Comparison of ENCODE assay signal across 19 mouse cellular contexts in genomic region chr1:86426128-86426527, GRCm38 (mm10). TPM values are rescaled to one million over a fixed set of nuclear protein-coding genes. Genes with fewer than 3 reads are reported as not detected.
DNase-seq lines count a peak whose midpoint lies in the region; ATAC-seq and TF ChIP-seq lines count a peak whose summit lies in the region.
"Had no signal": no experiment of that assay in that cellular context is flagged by ENCODE, and none has a peak within 500 bp of the region (broad histone marks: within the 10 kb centered on the region; RNA-seq: fewer than 3 reads in every experiment).

Nmur1 (minus strand) TSS chr1:86426228.
Tex44 (plus strand) TSS chr1:86426329.

- no peak for ATAC-seq in forebrain, postnatal 0 days
- ATAC-seq in midbrain, embryonic 16.5 days: no peak
- ATAC-seq in hindbrain, embryonic 15.5 days (ENCODE audit: low FRiP score, low read depth): no peak
- no peak for ATAC-seq in midbrain, postnatal 0 days (ENCODE audit: low FRiP score)

- no peak for DNase-seq in forebrain, embryonic 10.5 days (ENCODE audit: extremely low spot score, low spot score)
- no peak for DNase-seq in forebrain, postnatal 0 days
- DNase-seq in midbrain, embryonic 10.5 days (ENCODE audit: low spot score): no peak
- DNase-seq in midbrain, postnatal 0 days (ENCODE audit: low spot score): no peak
- DNase-seq in left cerebral cortex, postnatal 4 days: no peak
- no peak for DNase-seq in lung, adult 18-20 months
- DNase-seq: adrenal gland, postnatal 14 days; gastrocnemius, adult 2 months; layer of hippocampus, adult 9-11 months; lung, embryonic 14.5 days had no signal

- no peak within 1 kb of the TSS for H3K4me2 ChIP-seq in forebrain, postnatal 0 days (ENCODE audit: low read depth)
- H3K4me2 ChIP-seq in midbrain, embryonic 16.5 days (ENCODE audit: low read length): no peak within 1 kb of the TSS
- H3K4me2 ChIP-seq in hindbrain, embryonic 15.5 days: no peak within 1 kb of the TSS
- no peak within 1 kb of the TSS for H3K4me2 ChIP-seq in midbrain, postnatal 0 days (ENCODE audit: low read depth, low read length, poor library complexity, severe bottlenecking)
- H3K4me2 ChIP-seq: heart, embryonic 15.5 days; lung, embryonic 14.5 days had no signal

- intact Hi-C loops in left cerebral cortex, postnatal 4 days (cut with DNase I): no loop called here

- H3K9me3 ChIP-seq in forebrain, embryonic 10.5 days: no peaks in the 10 kb centered on the region
- no peaks in the 10 kb centered on the region for H3K9me3 ChIP-seq in forebrain, postnatal 0 days (ENCODE audit: low read length)
- H3K9me3 ChIP-seq in midbrain, embryonic 10.5 days (replicated peaks): no peaks in the 10 kb centered on the region
- H3K9me3 ChIP-seq in midbrain, embryonic 16.5 days (replicated peaks; ENCODE audit: control insufficient read depth, low read length, poor library complexity, severe bottlenecking): no peaks in the 10 kb centered on the region
- H3K9me3 ChIP-seq in hindbrain, embryonic 15.5 days: no peaks in the 10 kb centered on the region
- no peaks in the 10 kb centered on the region for H3K9me3 ChIP-seq in midbrain, postnatal 0 days (ENCODE audit: low read length)
- H3K9me3 ChIP-seq: heart, embryonic 15.5 days had no signal

- H3K4me3 ChIP-seq in forebrain, embryonic 10.5 days: peak within 1 kb of the TSS; percentile 27
- no peak within 1 kb of the TSS for H3K4me3 ChIP-seq in forebrain, postnatal 0 days (ENCODE audit: low read depth, low read length)
- H3K4me3 ChIP-seq in midbrain, embryonic 10.5 days: peak within 1 kb of the TSS; percentile 37
- no peak within 1 kb of the TSS for H3K4me3 ChIP-seq in midbrain, embryonic 16.5 days (ENCODE audit: low read depth, low read length)
- H3K4me3 ChIP-seq in hindbrain, embryonic 15.5 days: no peak within 1 kb of the TSS
- no peak within 1 kb of the TSS for H3K4me3 ChIP-seq in midbrain, postnatal 0 days (ENCODE audit: low read depth, low read length)
- H3K4me3 ChIP-seq: gastrocnemius, adult 2 months; heart, embryonic 15.5 days had no signal

- H3K9ac ChIP-seq in forebrain, postnatal 0 days: no peak within 1 kb of the TSS
- no peak within 1 kb of the TSS for H3K9ac ChIP-seq in midbrain, embryonic 16.5 days (ENCODE audit: low read depth, low read length)
- H3K9ac ChIP-seq in hindbrain, embryonic 15.5 days: no peak within 1 kb of the TSS
- peak within 1 kb of the TSS; percentile 33; the same call in 1 of the 2 replicates for H3K9ac ChIP-seq in midbrain, postnatal 0 days (replicated peaks; ENCODE audit: low read length, poor library complexity, severe bottlenecking)
- H3K9ac ChIP-seq: heart, embryonic 15.5 days; lung, embryonic 14.5 days had no signal

- H3K27me3 ChIP-seq in forebrain, embryonic 10.5 days (ENCODE audit: poor library complexity, severe bottlenecking): no peaks in the 10 kb centered on the region
- H3K27me3 ChIP-seq in forebrain, postnatal 0 days (ENCODE audit: insufficient read depth, low read length): no peaks in the 10 kb centered on the region
- H3K27me3 ChIP-seq in midbrain, embryonic 10.5 days (ENCODE audit: low read depth, poor library complexity, severe bottlenecking): no peaks in the 10 kb centered on the region
- no peaks in the 10 kb centered on the region for H3K27me3 ChIP-seq in midbrain, embryonic 16.5 days (ENCODE audit: control insufficient read depth, insufficient read depth, low read depth, low read length)
- no peaks in the 10 kb centered on the region for H3K27me3 ChIP-seq in hindbrain, embryonic 15.5 days
- H3K27me3 ChIP-seq in midbrain, postnatal 0 days (ENCODE audit: insufficient read depth, low read length): no peaks in the 10 kb centered on the region
- H3K27me3 ChIP-seq: heart, embryonic 15.5 days had no signal

- peak within 1 kb of the TSS; percentile 89 for H3K27ac ChIP-seq in forebrain, embryonic 10.5 days
- no peak within 1 kb of the TSS for H3K27ac ChIP-seq in forebrain, postnatal 0 days (ENCODE audit: low read depth, low read length)
- peak within 1 kb of the TSS; percentile 89 for H3K27ac ChIP-seq in midbrain, embryonic 10.5 days (replicated peaks)
- no peak within 1 kb of the TSS for H3K27ac ChIP-seq in midbrain, embryonic 16.5 days (ENCODE audit: low read length)
- H3K27ac ChIP-seq in hindbrain, embryonic 15.5 days (replicated peaks): peak within 1 kb of the TSS; percentile 35; the same call in 1 of the 2 replicates
- 0 out of 2 replicates have a peak within 1 kb of the TSS, but pooled peaks have one; percentile 32 for H3K27ac ChIP-seq in midbrain, postnatal 0 days (ENCODE audit: low read depth, low read length)
- H3K27ac ChIP-seq: gastrocnemius, adult 2 months; heart, embryonic 15.5 days; kidney, postnatal 0 days had no signal

- peaks cover 39% of the 10 kb centered on the region for H3K4me1 ChIP-seq in forebrain, embryonic 10.5 days
- H3K4me1 ChIP-seq in forebrain, postnatal 0 days (ENCODE audit: insufficient read depth): 0 out of 2 replicates have a peak, but pooled peaks cover 1% of the 10 kb centered on the region
- H3K4me1 ChIP-seq in midbrain, embryonic 10.5 days: peaks cover 33% of the 10 kb centered on the region
- H3K4me1 ChIP-seq in midbrain, embryonic 16.5 days (ENCODE audit: control insufficient read depth, insufficient read depth, low read length): peaks cover 6% of the 10 kb centered on the region; the same call in 1 of the 2 replicates
- peaks cover 5% of the 10 kb centered on the region; the same call in 1 of the 2 replicates for H3K4me1 ChIP-seq in hindbrain, embryonic 15.5 days (replicated peaks)
- peaks cover 3% of the 10 kb centered on the region; the same call in 1 of the 2 replicates for H3K4me1 ChIP-seq in midbrain, postnatal 0 days (ENCODE audit: insufficient read depth, low read length)

- 95% methylated on average over 8 of the region's 8 CpGs for WGBS in forebrain, embryonic 10.5 days
- WGBS in forebrain, postnatal 0 days: 98% methylated on average over 8 of the region's 8 CpGs
- WGBS in midbrain, embryonic 10.5 days: 88% methylated on average over 8 of the region's 8 CpGs
- 96% methylated on average over 8 of the region's 8 CpGs for WGBS in midbrain, embryonic 16.5 days
- 93% methylated on average over 8 of the region's 8 CpGs for WGBS in hindbrain, embryonic 15.5 days
- WGBS in midbrain, postnatal 0 days: 94% methylated on average over 8 of the region's 8 CpGs

- no peaks in the 10 kb centered on the region for H3K36me3 ChIP-seq in forebrain, embryonic 10.5 days (replicated peaks)
- no peaks in the 10 kb centered on the region for H3K36me3 ChIP-seq in forebrain, postnatal 0 days (ENCODE audit: insufficient read depth)
- no peaks in the 10 kb centered on the region for H3K36me3 ChIP-seq in midbrain, embryonic 10.5 days
- no peaks in the 10 kb centered on the region for H3K36me3 ChIP-seq in midbrain, embryonic 16.5 days (ENCODE audit: control insufficient read depth, insufficient read depth, low read length)
- H3K36me3 ChIP-seq in hindbrain, embryonic 15.5 days: no peaks in the 10 kb centered on the region
- H3K36me3 ChIP-seq in midbrain, postnatal 0 days (ENCODE audit: insufficient read depth, low read length): no peaks in the 10 kb centered on the region
- H3K36me3 ChIP-seq: heart, embryonic 15.5 days had no signal

- TF ChIP-seq CTCF in forebrain, postnatal 0 days (IDR thresholded peaks at IDR 0.05; ENCODE audit: low read depth): no peak
- no peak for TF ChIP-seq CTCF in midbrain, postnatal 0 days (IDR thresholded peaks at IDR 0.05)

RNA-seq across cellular contexts. Expression of gene Nmur1, which starts in this region (rescaled TPM):
- polyA plus RNA-seq in forebrain, embryonic 10.5 days (2016; fragmentation: Nextera tagmentation; extraction: Ambion mirVana): 0.17 and 0.27 TPM in 2 replicates
- total RNA-seq in forebrain, postnatal 0 days (2014; rRNA removed): 0.15 and 0.33 TPM in 2 replicates
- 0.17 and 0.19 TPM in 2 replicates for polyA plus RNA-seq in forebrain, postnatal 0 days (2015; fragmentation: Nextera tagmentation; extraction: Ambion mirVana)
- polyA plus RNA-seq in midbrain, embryonic 10.5 days (2016; fragmentation: Nextera tagmentation; extraction: Ambion mirVana): not detected in 2 replicates
- 0.11 TPM in 1 of 2 replicates, not detected in the other for polyA plus RNA-seq in midbrain, embryonic 16.5 days (2015; fragmentation: Nextera tagmentation; extraction: Ambion mirVana)
- polyA plus RNA-seq in hindbrain, embryonic 15.5 days (2015; fragmentation: Nextera tagmentation; extraction: Ambion mirVana): 0.19 and 0.25 TPM in 2 replicates
- not detected in 2 replicates for total RNA-seq in midbrain, postnatal 0 days (2014; rRNA removed)
- polyA plus RNA-seq in midbrain, postnatal 0 days (2015; fragmentation: Nextera tagmentation; extraction: Ambion mirVana): 0.27 and 0.33 TPM in 2 replicates
- total RNA-seq in left cerebral cortex, postnatal 4 days (2021): under 1 TPM; 0.48 to 0.62 TPM
- total RNA-seq: adrenal gland, postnatal 14 days; gastrocnemius, adult 2 months; left cerebral cortex, postnatal 25 days had no signal
- polyA plus RNA-seq: heart, embryonic 15.5 days; intestine, embryonic 14.5 days; kidney, postnatal 0 days; lung, embryonic 14.5 days; stomach, embryonic 14.5 days had no signal

RNA-seq across cellular contexts. Expression of gene Tex44, which starts in this region (rescaled TPM):
- not detected in 2 replicates for polyA plus RNA-seq in forebrain, embryonic 10.5 days (2016; fragmentation: Nextera tagmentation; extraction: Ambion mirVana)
- 0.29 TPM in 1 of 2 replicates, not detected in the other for total RNA-seq in forebrain, postnatal 0 days (2014; rRNA removed)
- polyA plus RNA-seq in forebrain, postnatal 0 days (2015; fragmentation: Nextera tagmentation; extraction: Ambion mirVana): not detected in 2 replicates
- polyA plus RNA-seq in midbrain, embryonic 10.5 days (2016; fragmentation: Nextera tagmentation; extraction: Ambion mirVana): 0.07 and 0.11 TPM in 2 replicates
- polyA plus RNA-seq in midbrain, embryonic 16.5 days (2015; fragmentation: Nextera tagmentation; extraction: Ambion mirVana): not detected in 2 replicates
- not detected in 2 replicates for polyA plus RNA-seq in hindbrain, embryonic 15.5 days (2015; fragmentation: Nextera tagmentation; extraction: Ambion mirVana)
- total RNA-seq in midbrain, postnatal 0 days (2014; rRNA removed): 0.14 TPM in 1 of 2 replicates, not detected in the other
- polyA plus RNA-seq in midbrain, postnatal 0 days (2015; fragmentation: Nextera tagmentation; extraction: Ambion mirVana): not detected in 2 replicates
- not detected for total RNA-seq in left cerebral cortex, postnatal 4 days (2021)
- total RNA-seq: adrenal gland, postnatal 14 days; gastrocnemius, adult 2 months; left cerebral cortex, postnatal 25 days had no signal
- polyA plus RNA-seq: cortical plate, adult 2 months; heart, embryonic 15.5 days; intestine, embryonic 14.5 days; kidney, postnatal 0 days; lung, embryonic 14.5 days; stomach, embryonic 14.5 days; urinary bladder, adult 2 months had no signal

Comparison
In these comparisons a context has a peak if more than half of its experiments do, and no peak if none do; other contexts are left out.
1. H3K27ac ChIP-seq: peak in forebrain, embryonic 10.5 days (single experiment), midbrain, embryonic 10.5 days (single experiment), hindbrain, embryonic 15.5 days (single experiment) and midbrain, postnatal 0 days (single experiment); none in forebrain, postnatal 0 days (single experiment) and midbrain, embryonic 16.5 days (single experiment).
2. H3K4me3 ChIP-seq: peak in forebrain, embryonic 10.5 days (single experiment) and midbrain, embryonic 10.5 days (single experiment); none in forebrain, postnatal 0 days (single experiment), midbrain, embryonic 16.5 days (single experiment), hindbrain, embryonic 15.5 days (single experiment) and midbrain, postnatal 0 days (single experiment).